Mouse (Mus musculus): Measurements from ENCODE around the gene Gm28044. TPM values are rescaled to one million over a fixed set of nuclear protein-coding genes. Genes with fewer than 3 reads are reported as not detected.
"Not testable (repeated sequence)": the region's sequence is repeated elsewhere in the genome, so short reads cannot be mapped to it uniquely, and the experiment has no call there.

Gm28044 gene
- polyA plus RNA-seq (2016; fragmentation: Nextera tagmentation; extraction: Ambion mirVana), result not detected in 2 replicates

GRCm38 (mm10) chr13:67360131-67360744, at the start of gene Gm28044, which contains the start of gene Zfp953:
TSS of gene Gm28044 (minus strand) at chr13:67360536.
TSS of gene Zfp953 (minus strand) at chr13:67360605.
- peak; percentile 82 for DNase-seq (ENCODE audit: low spot score)
- no peaks in the 10 kb centered on the region for H3K36me3 ChIP-seq
- peak within 1 kb of the TSS; percentile 73 for H3K4me3 ChIP-seq
- no peaks in the 10 kb centered on the region; the same call in 1 of the 2 replicates for H3K4me1 ChIP-seq
- WGBS, result under 1% methylated on average over 15 of the region's 15 CpGs
- H3K27me3 ChIP-seq (ENCODE audit: low read depth, poor library complexity, severe bottlenecking), result no peaks in the 10 kb centered on the region
- H3K9me3 ChIP-seq (replicated peaks), result no peaks in the 10 kb centered on the region
- peak within 1 kb of the TSS; percentile 85 for H3K27ac ChIP-seq

DNA sequence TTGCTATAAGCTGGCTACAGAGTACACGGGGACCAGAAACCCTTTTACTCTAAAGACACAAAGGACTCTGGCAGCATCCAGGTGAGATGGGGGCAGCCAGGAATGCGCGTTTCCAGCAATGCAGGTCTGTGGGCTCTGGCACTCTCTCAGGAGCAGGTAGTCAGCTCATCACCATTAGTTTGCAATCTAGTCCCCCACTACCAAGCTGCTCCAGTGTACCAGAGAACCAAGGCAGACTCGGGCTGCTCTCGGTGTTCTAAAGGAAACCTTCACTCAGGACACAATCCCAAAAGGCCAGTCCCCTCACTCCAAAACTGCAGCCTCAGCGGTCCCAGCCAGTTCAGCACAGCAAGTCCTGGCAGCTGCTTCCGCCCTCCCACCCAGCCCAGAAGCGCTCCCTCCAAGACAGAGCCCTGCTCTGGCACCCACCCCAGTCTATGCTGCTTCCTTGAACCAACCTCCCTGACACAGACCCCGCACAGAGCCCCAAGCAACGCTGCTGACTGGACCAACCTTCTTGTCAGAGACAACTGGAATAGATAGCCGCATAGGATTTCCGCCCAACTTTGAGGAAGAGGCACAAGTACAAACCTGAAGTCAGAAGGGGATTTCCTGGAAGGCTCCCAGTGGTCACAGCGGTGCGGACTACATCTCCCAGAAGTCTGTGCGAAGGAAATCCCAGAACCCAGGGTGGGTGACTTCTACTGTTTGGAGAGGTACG, 39.0 kb upstream of the Gm28044 start, which contains the start of gene Zfp429:
Gene Zfp429 (minus strand): TSS at position 637 of the 721 bp plus-strand sequence.
- 5% methylated on average over 16 of the region's 16 CpGs for WGBS
- peak within 1 kb of the TSS; percentile 62 for H3K4me3 ChIP-seq
- H3K9me3 ChIP-seq (replicated peaks); H3K4me1 ChIP-seq; H3K36me3 ChIP-seq; H3K27me3 ChIP-seq (ENCODE audit: low read depth, poor library complexity, severe bottlenecking): not testable (repeated sequence)
- peak within 1 kb of the TSS; percentile 48; the same call in 1 of the 2 replicates for H3K27ac ChIP-seq
- peak; percentile 66 for DNase-seq (ENCODE audit: low spot score)

DNA sequence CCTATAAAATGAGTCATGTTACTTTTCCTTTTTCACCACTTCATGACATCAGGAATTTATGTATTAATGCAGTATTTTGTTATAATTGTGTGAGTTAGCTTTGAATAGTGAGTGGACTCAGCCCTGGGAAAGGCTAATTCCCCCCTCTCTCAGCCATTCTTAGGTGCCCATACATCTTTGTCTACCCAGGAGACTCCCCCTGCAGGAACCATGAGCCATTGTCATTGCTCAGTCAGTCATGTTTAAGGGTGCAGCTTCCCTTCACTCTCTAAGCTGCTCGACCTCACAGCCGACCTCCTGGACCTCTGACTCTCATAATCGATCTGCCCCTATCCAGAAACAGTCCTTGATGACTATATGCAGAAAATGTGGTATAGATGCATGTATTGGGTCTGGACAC, 15.9 kb upstream of the Gm28044 start:
- not testable (repeated sequence) for H3K36me3 ChIP-seq; H3K27ac ChIP-seq; H3K4me1 ChIP-seq; H3K27me3 ChIP-seq (ENCODE audit: low read depth, poor library complexity, severe bottlenecking); DNase-seq (ENCODE audit: low spot score); H3K4me3 ChIP-seq; H3K9me3 ChIP-seq (replicated peaks)
- 82% methylated on average over 3 of the region's 3 CpGs for WGBS

DNA sequence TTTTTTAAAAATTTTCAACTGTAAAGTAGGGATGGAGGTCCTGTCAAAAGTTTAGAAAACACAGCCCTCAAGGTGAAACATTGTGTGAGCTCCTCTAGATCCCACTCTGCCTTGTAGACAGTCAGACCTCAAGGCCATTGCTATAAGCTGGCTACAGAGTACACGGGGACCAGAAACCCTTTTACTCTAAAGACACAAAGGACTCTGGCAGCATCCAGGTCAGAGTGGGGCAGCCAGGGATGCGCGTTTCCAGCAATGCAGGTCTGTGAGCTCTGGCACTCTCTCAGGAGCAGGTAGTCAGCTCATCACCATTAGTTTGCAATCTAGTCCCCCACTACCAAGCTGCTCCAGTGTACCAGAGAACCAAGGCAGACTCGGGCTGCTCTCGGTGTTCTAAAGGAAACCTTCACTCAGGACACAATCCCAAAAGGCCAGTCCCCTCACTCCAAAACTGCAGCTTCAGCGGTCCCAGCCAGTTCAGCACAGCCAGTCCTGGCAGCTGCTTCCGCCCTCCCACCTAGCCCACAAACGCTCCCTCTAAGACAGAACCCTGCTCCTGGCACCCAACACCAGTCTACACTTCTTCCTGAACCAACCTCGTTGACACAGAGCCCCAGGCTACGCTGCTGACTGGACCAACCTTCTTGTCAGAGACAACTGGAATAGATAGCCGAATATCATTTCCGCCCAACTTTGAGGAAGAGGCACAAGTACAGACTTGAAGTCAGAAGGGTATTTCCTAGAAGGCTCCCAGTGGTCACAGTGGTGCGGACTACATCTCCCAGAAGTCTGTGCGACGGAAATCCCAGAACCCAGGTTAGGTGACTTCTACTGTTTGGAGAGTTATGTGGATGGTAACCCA, 14.9 kb upstream of the Gm28044 start, which contains the start of the genes Gm28041 and Zfp456:
Gene Gm28041 (minus strand): TSS at position 684 of the 862 bp plus-strand sequence.
Gene Zfp456 (minus strand): TSS at position 761 of the 862 bp plus-strand sequence.
- Histone ChIP-seq H3K27ac (peak within 1 kb of the TSS; percentile 32; the same call in 1 of the 2 replicates), H3K4me3 (peak within 1 kb of the TSS; percentile 48)
- WGBS, result 18% methylated on average over 13 of the region's 15 CpGs
- H3K27me3 ChIP-seq (ENCODE audit: low read depth, poor library complexity, severe bottlenecking); H3K9me3 ChIP-seq (replicated peaks); H3K4me1 ChIP-seq; H3K36me3 ChIP-seq: not testable (repeated sequence)
- DNase-seq (ENCODE audit: low spot score), result peak; percentile 56

- Histone ChIP-seq H3K4me3 (no peak overlapping the region), H3K4me1 (no peaks in the 10 kb centered on the region), H3K9me3 (replicated peaks) (no peaks in the 10 kb centered on the region), H3K27ac (no peak overlapping the region), H3K27me3 (ENCODE audit: low read depth, poor library complexity, severe bottlenecking) (no peaks in the 10 kb centered on the region), H3K36me3 (no peaks in the 10 kb centered on the region)
- no peak for DNase-seq (ENCODE audit: low spot score)
Measured at GRCm38 (mm10) chr13:67351854-67352253, 8.5 kb downstream of the Gm28044 start.

DNA sequence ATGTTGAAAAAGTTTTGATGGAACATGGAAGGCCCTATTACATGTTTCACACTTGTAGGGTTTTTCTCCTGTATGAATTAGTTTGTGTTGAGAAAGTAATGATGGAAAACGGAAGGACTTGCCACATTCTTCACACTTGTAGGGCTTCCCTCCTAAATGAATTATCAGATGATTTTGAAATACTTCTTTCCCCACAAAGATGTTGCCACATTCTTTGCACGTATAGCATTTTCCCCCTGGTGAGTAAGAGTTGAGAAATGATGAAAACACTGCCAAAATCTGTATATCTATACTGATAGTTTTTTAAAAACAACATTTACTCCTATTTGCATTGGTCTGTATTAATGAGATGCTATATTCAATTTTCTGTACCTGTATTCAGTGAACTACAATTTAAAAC, 16.9 kb downstream of the Gm28044 start:
- no peaks in the 10 kb centered on the region for H3K27me3 ChIP-seq (ENCODE audit: low read depth, poor library complexity, severe bottlenecking)
- no peak overlapping the region for H3K4me3 ChIP-seq
- no peak overlapping the region for H3K27ac ChIP-seq
- no peaks in the 10 kb centered on the region for H3K9me3 ChIP-seq (replicated peaks)
- DNase-seq (ENCODE audit: low spot score), result no peak
- no peaks in the 10 kb centered on the region for H3K36me3 ChIP-seq
- WGBS, result 89% methylated on average over 2 of the region's 2 CpGs
- no peaks in the 10 kb centered on the region for H3K4me1 ChIP-seq

GRCm38 (mm10) chr13:67332877-67333276, 27.5 kb downstream of the Gm28044 start:
- Histone ChIP-seq H3K36me3 (no peaks in the 10 kb centered on the region), H3K4me1 (peaks cover 5% of the 10 kb centered on the region), H3K4me3 (peak overlapping the region; percentile 61), H3K27ac (peak overlapping the region; percentile 83), H3K9me3 (replicated peaks) (no peaks in the 10 kb centered on the region), H3K27me3 (ENCODE audit: low read depth, poor library complexity, severe bottlenecking) (no peaks in the 10 kb centered on the region)
- no peak for DNase-seq (ENCODE audit: low spot score)
- WGBS, result 80% methylated on average over 1 of the region's 1 CpGs

DNA sequence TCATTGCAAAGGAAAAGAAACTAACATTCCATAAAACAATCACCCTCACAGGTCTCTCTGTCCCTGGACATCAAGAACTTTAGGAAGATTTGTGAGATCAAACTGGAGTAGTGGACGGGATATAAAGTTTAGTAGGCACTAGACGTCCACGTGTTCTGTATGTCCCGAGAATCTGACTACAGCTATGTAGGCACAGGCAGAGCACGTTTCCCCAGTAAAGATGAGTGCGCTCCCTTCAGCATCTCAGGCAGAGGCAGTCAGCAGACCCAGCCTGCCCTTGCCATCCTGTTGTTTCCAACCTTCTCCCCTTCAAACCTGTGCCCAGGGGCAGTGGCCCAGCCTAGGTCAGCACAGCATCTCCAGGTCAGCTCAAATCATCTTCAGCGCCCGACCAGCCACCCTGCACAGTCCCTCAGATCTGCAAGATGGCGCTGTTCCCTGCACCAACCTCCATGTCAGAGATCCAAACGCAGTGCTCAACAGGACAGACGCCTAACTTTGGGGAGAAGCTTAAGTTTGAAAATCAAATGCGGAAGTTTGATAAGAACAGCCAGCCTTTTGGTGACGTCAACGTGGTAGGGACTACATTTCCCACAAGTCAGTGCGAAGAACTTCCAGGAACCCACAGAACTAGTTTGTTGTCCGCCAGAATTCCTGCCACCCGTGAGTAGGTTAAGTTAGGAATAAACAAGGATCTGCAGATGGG, 28.2 kb downstream of the Gm28044 start, which contains the start of gene Zfp595:
Gene Zfp595 (minus strand): TSS at position 552 of the 706 bp plus-strand sequence.
- 22% methylated on average over 17 of the region's 17 CpGs for WGBS
- Histone ChIP-seq H3K27ac (peak within 1 kb of the TSS; percentile 83), H3K36me3 (no peaks in the 10 kb centered on the region), H3K9me3 (replicated peaks) (no peaks in the 10 kb centered on the region), H3K4me3 (peak within 1 kb of the TSS; percentile 61), H3K27me3 (ENCODE audit: low read depth, poor library complexity, severe bottlenecking) (no peaks in the 10 kb centered on the region), H3K4me1 (peaks cover 5% of the 10 kb centered on the region)
- DNase-seq (ENCODE audit: low spot score), result peak; percentile 68

DNA sequence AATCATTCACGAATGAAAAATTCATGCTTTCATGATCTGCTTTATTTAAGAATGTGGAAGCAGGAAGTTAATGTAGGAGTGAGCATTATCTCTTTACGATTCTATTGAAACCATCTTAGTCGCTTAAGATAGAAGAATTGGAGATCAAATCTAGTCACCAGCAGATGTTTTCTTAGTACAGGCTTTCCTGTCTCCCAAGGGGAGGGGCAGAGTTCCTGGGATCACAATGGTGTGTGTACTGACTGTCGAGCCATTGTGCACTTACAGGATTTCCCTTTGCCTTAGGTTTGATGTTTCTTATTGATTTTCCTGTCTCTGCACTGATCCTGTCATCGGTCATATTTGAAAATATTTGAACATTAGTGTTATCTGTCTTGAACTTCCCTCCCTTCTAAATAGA, 53.6 kb downstream of the Gm28044 start:
- no peaks in the 10 kb centered on the region for H3K36me3 ChIP-seq
- peak overlapping the region; percentile 79; the same call in 1 of the 2 replicates for H3K27ac ChIP-seq
- peak overlapping the region; percentile 67 for H3K4me3 ChIP-seq
- H3K27me3 ChIP-seq (ENCODE audit: low read depth, poor library complexity, severe bottlenecking), result no peaks in the 10 kb centered on the region
- 45% methylated on average over 5 of the region's 5 CpGs for WGBS
- peaks cover 6% of the 10 kb centered on the region; the same call in 1 of the 2 replicates for H3K4me1 ChIP-seq
- no peak for DNase-seq (ENCODE audit: low spot score)
- no peaks in the 10 kb centered on the region for H3K9me3 ChIP-seq (replicated peaks)

DNA sequence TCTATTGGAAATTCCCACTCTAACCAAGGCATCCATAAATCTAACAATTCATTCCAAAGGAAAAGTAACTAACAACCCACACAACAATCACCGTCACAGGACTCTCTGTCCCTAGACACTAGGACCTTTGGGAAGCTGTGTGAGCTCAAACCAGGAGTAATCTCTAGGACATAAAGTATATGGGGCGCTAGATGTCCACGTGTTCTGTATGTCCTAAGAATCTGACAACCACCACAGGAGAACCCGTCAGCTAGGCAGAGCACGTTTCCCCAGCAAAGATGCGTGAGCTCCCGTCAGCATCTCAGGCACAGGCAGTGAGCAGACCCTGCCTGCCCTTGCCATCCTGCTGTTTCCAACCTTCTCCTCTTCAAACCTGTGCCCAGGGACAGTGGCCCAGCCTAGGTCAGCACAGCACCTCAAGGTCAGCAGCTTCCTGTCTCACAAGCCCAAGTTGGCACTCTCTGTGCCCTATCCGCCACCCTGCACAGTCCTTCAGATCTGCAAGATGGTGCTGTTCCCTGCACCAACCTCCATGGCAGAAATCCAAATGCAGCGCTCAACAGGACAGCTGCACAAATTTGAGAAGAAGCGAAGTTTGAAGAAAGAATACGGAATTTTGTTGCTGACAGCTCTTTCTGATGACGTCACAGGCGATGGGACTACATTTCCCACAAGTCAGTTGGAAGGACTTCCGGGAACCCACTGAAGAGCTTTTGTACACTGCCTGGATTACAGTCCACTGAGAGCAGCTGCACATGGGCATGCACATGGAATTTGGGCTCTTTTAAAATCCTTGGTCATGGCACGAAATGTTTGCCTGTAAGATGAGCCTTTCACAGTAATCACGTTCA, 54.3 kb downstream of the Gm28044 start, which contains the start of gene Zfp457:
Gene Zfp457 (minus strand): TSS at position 664 of the 851 bp plus-strand sequence.
- Histone ChIP-seq H3K36me3 (no peaks in the 10 kb centered on the region), H3K4me1 (peaks cover 6% of the 10 kb centered on the region; the same call in 1 of the 2 replicates), H3K9me3 (replicated peaks) (no peaks in the 10 kb centered on the region), H3K4me3 (peak within 1 kb of the TSS; percentile 67), H3K27me3 (ENCODE audit: low read depth, poor library complexity, severe bottlenecking) (no peaks in the 10 kb centered on the region), H3K27ac (peak within 1 kb of the TSS; percentile 79)
- peak; percentile 78 for DNase-seq (ENCODE audit: low spot score)
- 13% methylated on average over 16 of the region's 16 CpGs for WGBS

DNA sequence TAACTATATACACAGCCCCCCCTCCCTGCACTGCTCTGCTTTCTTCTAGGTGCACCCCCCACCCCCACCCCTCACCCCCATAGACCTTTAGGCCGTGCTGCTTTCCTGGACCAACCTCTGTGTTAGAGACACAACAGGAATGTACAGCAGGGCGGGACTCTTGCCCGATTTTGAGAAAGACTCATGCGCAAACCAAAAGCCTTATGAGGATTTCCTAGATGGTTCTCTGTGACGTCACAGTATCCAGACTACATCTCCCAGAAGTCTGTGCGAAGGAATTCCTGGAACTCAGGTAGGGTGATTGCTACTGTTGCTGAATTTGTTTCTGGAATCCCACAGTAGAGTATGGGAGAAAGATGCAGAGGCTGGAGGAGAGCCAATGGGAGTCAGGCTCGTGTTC, 82.0 kb downstream of the Gm28044 start, which contains the start of gene Zfp458:
Gene Zfp458 (minus strand): TSS at position 153 of the 400 bp plus-strand sequence.
- 44% methylated on average over 7 of the region's 7 CpGs for WGBS

More for the DNA sequence above, 82.0 kb downstream of the Gm28044 start, which contains the start of gene Zfp458:
- H3K9me3 ChIP-seq (replicated peaks), result no peaks in the 10 kb centered on the region
- no peak for DNase-seq (ENCODE audit: low spot score)
- H3K4me1 ChIP-seq, result no peaks in the 10 kb centered on the region
- no peak within 1 kb of the TSS for H3K4me3 ChIP-seq
- H3K36me3 ChIP-seq, result no peaks in the 10 kb centered on the region
- H3K27ac ChIP-seq, result no peak within 1 kb of the TSS
- H3K27me3 ChIP-seq (ENCODE audit: low read depth, poor library complexity, severe bottlenecking), result no peaks in the 10 kb centered on the region

Measured in limb, embryonic 10.5 days (tissue).